Mouse (Mus musculus) spleen, adult 2 months (tissue): ENCODE data around the gene Celsr2.

Source experiments
- CTCF ChIP-seq: fragments of 200-500 bp; IDR thresholded peaks from 2 replicates; pipeline ENCODE4 v1.5.1; 2011; ENCODE audit warnings: mild to moderate bottlenecking, inconsistent platforms; ENCODE audit not compliant: insufficient read depth, insufficient read length, insufficient replicate concordance; ENCODE audit errors: extremely low read depth
- POLR2A ChIP-seq: fragments of 200-500 bp; IDR thresholded peaks from 2 replicates; pipeline ENCODE4 v1.6.1; 2011; ENCODE audit warnings: low read depth, low read length, inconsistent platforms

- TF ChIP-seq CTCF = no peak
- no peak for TF ChIP-seq POLR2A
These were observed 38.8 kb upstream of the Celsr2 start for GRCm38 (mm10) chr3:108454172-108454571.
